ENCODE assay signal across 20 mouse cellular contexts in the genomic region with DNA sequence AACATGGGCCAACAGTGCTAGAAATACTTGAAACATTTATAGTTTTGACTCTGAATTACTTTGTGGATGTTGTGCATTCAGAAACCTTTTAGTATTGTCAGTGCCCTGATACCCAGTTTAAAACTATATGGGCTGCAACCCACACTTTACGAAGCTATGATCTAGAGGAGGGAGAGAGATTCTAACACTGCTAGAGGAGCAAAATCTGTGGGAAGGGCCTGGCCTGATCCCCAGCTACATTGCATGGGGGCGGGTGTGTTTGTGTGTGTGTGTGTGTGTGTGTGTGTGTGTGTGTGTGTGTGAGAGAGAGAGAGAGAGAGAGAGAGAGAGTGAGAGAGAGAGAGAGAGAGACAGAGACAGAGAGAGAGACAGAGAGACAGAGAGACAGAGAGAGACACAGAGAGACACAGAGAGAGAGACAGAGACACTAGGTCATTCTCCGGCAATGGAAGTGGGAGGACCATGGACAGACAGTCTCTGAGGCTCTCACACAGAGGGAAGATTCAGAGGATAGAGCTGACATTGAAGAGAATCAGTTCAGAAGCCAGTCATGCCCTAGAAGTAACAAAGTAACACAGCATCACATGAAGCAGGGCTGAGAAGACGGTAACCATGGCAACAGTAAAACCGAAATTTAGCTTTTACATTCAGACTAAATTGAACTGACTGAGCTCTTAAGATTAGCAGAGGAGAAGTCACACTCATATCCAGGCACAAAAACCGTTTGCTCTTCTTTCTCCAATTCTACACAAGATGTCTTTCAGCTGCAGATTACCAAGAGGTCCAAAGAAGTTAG.
DNase-seq lines count a peak whose midpoint lies in the region; ATAC-seq and TF ChIP-seq lines count a peak whose summit lies in the region.
"Had no signal": no experiment of that assay in that cellular context is flagged by ENCODE, and none has a peak within 500 bp of the region (broad histone marks: within the 10 kb centered on the region; RNA-seq: fewer than 3 reads in every experiment).

No protein-coding gene starts in this region.

- H3K27ac ChIP-seq in left cerebral cortex, adult 2 months: peak overlapping the region; percentile 59
- no peak overlapping the region for H3K27ac ChIP-seq in forebrain, embryonic 16.5 days (ENCODE audit: low read length)
- H3K27ac ChIP-seq: liver, embryonic 15.5 days had no signal

- no peak overlapping the region for H3K4me2 ChIP-seq in forebrain, embryonic 16.5 days (ENCODE audit: low read length)
- H3K4me2 ChIP-seq: liver, embryonic 15.5 days had no signal

- no peak for DNase-seq in frontal cortex, postnatal 14 days (ENCODE audit: low spot score in 2 of 2)
- DNase-seq in left cerebral cortex, adult 2 months (ENCODE audit: extremely low spot score in 1 of 2, low spot score in 2 of 2): no peak
- no peak for DNase-seq in left cerebral cortex, postnatal 4 days
- peak; percentile 87 for DNase-seq in brain, adult 2 months (ENCODE audit: low read depth, low spot score)
- no peak for DNase-seq in gastrocnemius, postnatal 25 days
- no peak for DNase-seq in spleen, postnatal 10 days (ENCODE audit: low spot score in 2 of 2)
- DNase-seq: adrenal gland, postnatal 14 days; B cell, adult 2 months; cerebellum, adult 9-11 months; gastrocnemius, postnatal 36 days; heart, postnatal 10 days; kidney, adult 8-10 months; kidney, postnatal 36 days; retina, postnatal 1 day; thymus, postnatal 25 days had no signal

- TF ChIP-seq CTCF in left cerebral cortex, adult 2 months (IDR thresholded peaks at IDR 0.05): no peak

- 78% methylated on average over 6 of the region's 6 CpGs for WGBS in forebrain, embryonic 16.5 days

- H3K9me3 ChIP-seq in forebrain, embryonic 16.5 days (ENCODE audit: control insufficient read depth, low read length): no peaks in the 10 kb centered on the region
- H3K9me3 ChIP-seq: liver, embryonic 15.5 days had no signal

- no peak overlapping the region for H3K4me3 ChIP-seq in left cerebral cortex, adult 2 months
- H3K4me3 ChIP-seq in forebrain, embryonic 16.5 days (replicated peaks; ENCODE audit: low read length): no peak overlapping the region
- H3K4me3 ChIP-seq: liver, embryonic 15.5 days had no signal

- H3K27me3 ChIP-seq in forebrain, embryonic 16.5 days (replicated peaks; ENCODE audit: control insufficient read depth, insufficient read depth, low read length): no peaks in the 10 kb centered on the region
- H3K27me3 ChIP-seq: liver, embryonic 15.5 days had no signal

- intact Hi-C loops in left cerebral cortex, adult 2 months (cut with DNase I): no loop called here
- intact Hi-C loops in left cerebral cortex, postnatal 4 days (cut with DNase I): no loop called here

- no peaks in the 10 kb centered on the region for H3K36me3 ChIP-seq in forebrain, embryonic 16.5 days (ENCODE audit: control insufficient read depth, insufficient read depth)
- H3K36me3 ChIP-seq: liver, embryonic 15.5 days had no signal

- peaks cover 3% of the 10 kb centered on the region; the same call in 1 of the 2 replicates for H3K4me1 ChIP-seq in forebrain, embryonic 16.5 days (replicated peaks; ENCODE audit: control insufficient read depth, insufficient read depth, low read length)
- H3K4me1 ChIP-seq: liver, embryonic 15.5 days had no signal

- ATAC-seq in frontal cortex, adult (ENCODE audit: low TSS enrichment): peak; percentile 85
- peak; percentile 89 for ATAC-seq in forebrain, embryonic 16.5 days
- ATAC-seq: inflammation-experienced regulatory T-cells, adult 6 months; lung, postnatal 0 days had no signal

- H3K9ac ChIP-seq in forebrain, embryonic 16.5 days (replicated peaks; ENCODE audit: low read depth, low read length): no peak overlapping the region
- H3K9ac ChIP-seq: liver, embryonic 15.5 days had no signal
